Mouse (Mus musculus) heart, embryonic 15.5 days (tissue): ENCODE data around the gene Ctsj. TPM values are rescaled to one million over a fixed set of nuclear protein-coding genes. Genes with fewer than 3 reads are reported as not detected.
"Not testable (repeated sequence)": the region's sequence is repeated elsewhere in the genome, so short reads cannot be mapped to it uniquely, and the experiment has no call there.

ENCODE experiments used
- ATAC-seq: fragments of 200-750 bp; cut with Nextera tagmentation; replicated peaks from 2 replicates; pipeline ENCODE4 v1.8.0; 2017; ENCODE audit warnings: low read depth, moderate TSS enrichment; ENCODE audit not compliant: insufficient number of reproducible peaks, insufficient read depth, low FRiP score
- H3K27ac ChIP-seq: fragments of 300-500 bp; sonication (generic); 2 replicates; pipeline ENCODE4 v1.5.1; 2015; ENCODE audit warnings: mild to moderate bottlenecking, inconsistent platforms
- H3K27me3 ChIP-seq: fragments of 300-500 bp; sonication (generic); 2 replicates; pipeline ENCODE4 v1.6.1; 2015; ENCODE audit warnings: inconsistent platforms
- H3K36me3 ChIP-seq: fragments of 300-500 bp; sonication (generic); 2 replicates; pipeline ENCODE4 v1.6.1; 2015; ENCODE audit warnings: mild to moderate bottlenecking, inconsistent platforms
- H3K4me1 ChIP-seq: fragments of 300-500 bp; sonication (generic); replicated peaks from 2 replicates; pipeline ENCODE4 v1.6.1; 2015; ENCODE audit warnings: inconsistent platforms
- H3K4me2 ChIP-seq: fragments of 300-500 bp; sonication (generic); 2 replicates; pipeline ENCODE4 v1.6.1; 2015; ENCODE audit warnings: inconsistent platforms, mild to moderate bottlenecking, moderate library complexity
- H3K4me3 ChIP-seq: fragments of 300-500 bp; sonication (generic); 2 replicates; pipeline ENCODE4 v1.5.1; 2015; ENCODE audit warnings: mild to moderate bottlenecking, inconsistent platforms
- H3K9ac ChIP-seq: fragments of 300-500 bp; sonication (generic); 2 replicates; pipeline ENCODE4 v1.6.1; 2015; ENCODE audit warnings: mild to moderate bottlenecking, inconsistent platforms
- H3K9me3 ChIP-seq: fragments of 300-500 bp; sonication (generic); replicated peaks from 2 replicates; pipeline ENCODE4 v1.6.1; 2016; ENCODE audit warnings: inconsistent platforms
- WGBS: fragments of 180-500 bp; shearing (Covaris S2); methylation state at CpG from one replicate; pipeline ENCODE4 v1.1.7; 2015; ENCODE audit warnings: mixed read lengths; 5-methylcytosine and 5-hydroxymethylcytosine counted together
- polyA plus RNA-seq: library from polyadenylated mRNA; unstranded; fragments of >200 nt; fragmentation: Nextera tagmentation; extraction: Ambion mirVana; gene quantifications from 2 replicates; pipeline ENCODE4 v1.2.1, GENCODE M21; 2015

Ctsj gene
- polyA plus RNA-seq, result not detected in 2 replicates

DNA sequence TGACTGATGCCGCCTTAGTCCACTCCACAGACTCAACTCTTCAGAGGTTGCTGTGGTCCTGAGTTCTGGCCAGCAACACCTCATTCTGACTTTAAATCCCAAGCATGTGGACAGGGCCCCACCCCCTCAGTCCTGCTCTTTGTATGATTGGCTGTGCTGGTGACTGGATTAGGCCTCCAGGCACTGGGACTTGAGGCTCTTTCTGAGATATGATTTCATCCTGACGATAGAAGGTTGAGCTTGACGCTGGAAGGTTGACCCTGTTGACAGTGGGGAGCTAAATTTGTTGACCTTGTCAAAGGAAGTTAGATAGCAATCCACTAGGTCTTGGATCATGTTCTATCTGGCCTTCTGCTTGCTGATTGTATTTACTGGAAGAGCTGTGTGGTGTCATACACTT lies at the start of gene Ctsj:
Ctsj (minus strand) TSS at position 101 of the 400 bp plus-strand sequence.
- H3K9me3 ChIP-seq, result peaks cover 2% of the 10 kb centered on the region; the same call in 1 of the 2 replicates
- H3K4me1 ChIP-seq, result no peaks in the 10 kb centered on the region
- H3K27ac ChIP-seq, result no peak within 1 kb of the TSS
- no peak within 1 kb of the TSS for H3K4me2 ChIP-seq
- no peaks in the 10 kb centered on the region for H3K27me3 ChIP-seq
- no peak for ATAC-seq
- WGBS, result 62% methylated on average over 3 of the region's 3 CpGs
- H3K9ac ChIP-seq, result no peak within 1 kb of the TSS
- H3K4me3 ChIP-seq, result no peak within 1 kb of the TSS
- H3K36me3 ChIP-seq, result no peaks in the 10 kb centered on the region

- Histone ChIP-seq H3K9ac (no peak within 1 kb of the TSS), H3K4me3 (no peak within 1 kb of the TSS), H3K27ac (no peak within 1 kb of the TSS), H3K4me2 (no peak within 1 kb of the TSS), H3K36me3 (no peaks in the 10 kb centered on the region), H3K9me3 (no peaks in the 10 kb centered on the region), H3K27me3 (no peaks in the 10 kb centered on the region), H3K4me1 (no peaks in the 10 kb centered on the region)
- WGBS, result 39% methylated on average over 3 of the region's 3 CpGs
- ATAC-seq, result no peak
These were observed 34.8 kb upstream of the Ctsj start, which contains the start of gene Ctsq for GRCm38 (mm10) chr13:61040531-61040930. Gene Ctsq (minus strand): TSS chr13:61040631.

DNA sequence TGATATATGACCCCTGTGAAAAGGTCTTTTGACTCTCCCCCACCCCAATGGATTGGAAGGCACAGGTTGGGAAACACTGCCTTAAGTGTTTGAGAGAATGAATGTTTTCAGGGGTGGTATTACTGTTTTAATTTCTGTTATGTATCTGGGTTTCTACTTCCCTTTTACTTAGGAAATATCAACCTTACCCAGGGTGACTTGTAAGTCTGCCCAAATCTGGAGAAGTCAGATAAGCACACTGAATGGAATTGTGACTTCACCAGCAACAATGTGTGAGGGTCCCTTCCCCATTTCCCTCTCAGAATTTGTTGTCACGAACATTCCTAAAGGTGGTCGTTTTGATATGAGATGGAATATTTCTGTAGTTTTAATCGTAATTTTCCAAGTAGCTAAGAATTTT lies 17.0 kb upstream of the Ctsj start:
- H3K27me3 ChIP-seq, result no peaks in the 10 kb centered on the region
- no peak for ATAC-seq
- H3K36me3 ChIP-seq, result no peaks in the 10 kb centered on the region
- H3K9me3 ChIP-seq, result peaks cover 2% of the 10 kb centered on the region; the same call in 1 of the 2 replicates
- H3K9ac ChIP-seq, result no peak overlapping the region
- H3K27ac ChIP-seq, result no peak overlapping the region
- WGBS, result 73% methylated on average over 3 of the region's 3 CpGs
- H3K4me2 ChIP-seq, result no peak overlapping the region
- no peak overlapping the region for H3K4me3 ChIP-seq
- H3K4me1 ChIP-seq, result no peaks in the 10 kb centered on the region

DNA sequence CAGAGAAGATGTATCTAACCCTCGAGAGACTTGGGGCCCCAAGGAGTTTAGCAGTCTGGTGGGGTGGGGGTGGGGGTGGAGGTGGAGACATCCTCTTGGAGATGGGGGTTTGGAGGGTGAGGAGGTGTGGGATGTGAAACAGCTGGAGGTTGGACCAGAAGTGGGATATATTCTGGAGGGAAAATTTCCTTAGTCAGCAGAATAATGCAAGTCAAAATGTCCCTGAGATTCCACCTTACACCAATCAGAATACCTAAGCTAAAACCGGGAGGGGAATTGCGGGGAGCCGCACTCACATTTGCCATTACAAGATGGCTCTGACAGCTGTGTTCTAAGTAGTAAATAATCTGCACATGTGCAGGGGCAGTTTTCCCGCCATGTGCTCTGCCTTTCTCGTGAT lies 16.1 kb upstream of the Ctsj start:
- H3K36me3 ChIP-seq, result no peaks in the 10 kb centered on the region
- no peaks in the 10 kb centered on the region for H3K4me1 ChIP-seq
- no peak for ATAC-seq
- H3K27me3 ChIP-seq, result no peaks in the 10 kb centered on the region
- H3K27ac ChIP-seq, result no peak overlapping the region
- no peak overlapping the region for H3K9ac ChIP-seq
- H3K4me3 ChIP-seq, result no peak overlapping the region
- WGBS, result 76% methylated on average over 6 of the region's 6 CpGs
- peaks cover 5% of the 10 kb centered on the region; the same call in 1 of the 2 replicates for H3K9me3 ChIP-seq
- H3K4me2 ChIP-seq, result no peak overlapping the region

GRCm38 (mm10) chr13:61010171-61010570 lies 4.4 kb upstream of the Ctsj start:
- 60% methylated on average over 4 of the region's 4 CpGs for WGBS
- Histone ChIP-seq H3K36me3 (no peaks in the 10 kb centered on the region), H3K4me2 (no peak overlapping the region), H3K4me1 (no peaks in the 10 kb centered on the region), H3K9me3 (peaks cover 4% of the 10 kb centered on the region; the same call in 1 of the 2 replicates), H3K9ac (no peak overlapping the region), H3K4me3 (no peak overlapping the region), H3K27ac (no peak overlapping the region), H3K27me3 (no peaks in the 10 kb centered on the region)
- no peak for ATAC-seq

DNA sequence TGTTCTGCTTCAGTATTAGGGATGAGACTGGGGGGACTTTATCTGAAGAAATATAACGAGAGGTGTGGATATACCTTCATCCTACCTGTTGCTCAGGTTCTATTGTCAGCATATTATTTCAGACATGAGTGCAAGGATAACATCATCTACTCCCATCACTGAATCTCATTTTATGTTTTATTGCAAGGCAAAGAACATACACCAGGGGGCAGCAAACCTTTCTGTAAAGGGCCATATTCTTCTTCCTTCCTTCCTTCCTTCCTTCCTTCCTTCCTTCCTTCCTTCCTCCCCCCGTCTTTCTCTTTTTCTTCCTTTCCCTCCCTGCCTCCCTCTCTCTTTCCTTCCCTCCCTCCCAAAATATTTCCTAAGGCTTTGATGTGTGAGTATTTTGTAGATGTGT lies 8.2 kb downstream of the Ctsj start:
- H3K4me3 ChIP-seq, result no peak overlapping the region
- no peak for ATAC-seq
- H3K36me3 ChIP-seq, result no peaks in the 10 kb centered on the region
- no peak overlapping the region for H3K27ac ChIP-seq
- no peaks in the 10 kb centered on the region for H3K27me3 ChIP-seq
- no peaks in the 10 kb centered on the region for H3K4me1 ChIP-seq
- no peak overlapping the region for H3K4me2 ChIP-seq
- H3K9ac ChIP-seq, result no peak overlapping the region
- H3K9me3 ChIP-seq, result no peaks in the 10 kb centered on the region
- WGBS, result 48% methylated on average over 2 of the region's 2 CpGs

GRCm38 (mm10) chr13:60986915-60987314 lies 18.8 kb downstream of the Ctsj start:
- not testable (repeated sequence) for H3K27ac ChIP-seq, H3K4me3 ChIP-seq, H3K4me2 ChIP-seq, H3K9me3 ChIP-seq, H3K4me1 ChIP-seq, H3K9ac ChIP-seq, ATAC-seq, H3K36me3 ChIP-seq, H3K27me3 ChIP-seq
- WGBS, result 70% methylated on average over 4 of the region's 5 CpGs

- not testable (repeated sequence) for ATAC-seq, H3K4me2 ChIP-seq, H3K36me3 ChIP-seq, H3K27me3 ChIP-seq, H3K9ac ChIP-seq, H3K9me3 ChIP-seq, H3K4me1 ChIP-seq, H3K27ac ChIP-seq, H3K4me3 ChIP-seq
- 71% methylated on average over 4 of the region's 4 CpGs for WGBS
These were observed 33.4 kb downstream of the Ctsj start for GRCm38 (mm10) chr13:60972319-60972718.

DNA sequence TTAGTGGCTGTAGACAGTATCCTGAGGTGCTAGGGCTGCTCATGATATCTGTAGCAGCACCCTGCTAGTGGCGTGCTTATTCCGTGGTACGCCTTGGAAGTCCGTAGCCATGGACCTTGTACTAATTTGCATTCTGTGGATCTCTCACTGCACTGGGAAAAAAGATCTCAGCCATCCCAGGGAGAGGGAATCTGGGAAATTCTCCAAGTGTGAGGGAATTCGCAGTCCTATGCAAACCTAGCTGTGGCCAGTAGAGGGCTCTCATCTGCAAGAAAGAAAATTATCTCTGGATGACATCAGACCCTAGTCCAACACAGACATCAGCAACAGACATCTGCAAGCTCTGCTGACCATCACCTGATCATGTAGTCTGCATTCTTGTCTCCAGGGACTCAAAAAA lies 41.8 kb downstream of the Ctsj start:
- not testable (repeated sequence) for H3K27me3 ChIP-seq, H3K9me3 ChIP-seq, H3K9ac ChIP-seq, H3K4me3 ChIP-seq, H3K4me1 ChIP-seq, H3K4me2 ChIP-seq, ATAC-seq, H3K36me3 ChIP-seq, H3K27ac ChIP-seq
- WGBS, result 22% methylated on average over 5 of the region's 5 CpGs

GRCm38 (mm10) chr13:60961706-60962105 lies 44.1 kb downstream of the Ctsj start:
- H3K4me2 ChIP-seq, result no peak overlapping the region
- H3K36me3 ChIP-seq, result no peaks in the 10 kb centered on the region
- H3K4me3 ChIP-seq, result no peak overlapping the region
- no peak overlapping the region for H3K9ac ChIP-seq
- H3K27me3 ChIP-seq, result no peaks in the 10 kb centered on the region
- H3K27ac ChIP-seq, result no peak overlapping the region
- ATAC-seq, result no peak
- no peaks in the 10 kb centered on the region for H3K9me3 ChIP-seq
- WGBS, result 54% methylated on average over 5 of the region's 5 CpGs
- no peaks in the 10 kb centered on the region for H3K4me1 ChIP-seq
